Mouse (Mus musculus) activated CD4-positive, CD25-positive, alpha-beta regulatory T cell (primary cell): Measurements from ENCODE around the gene Olfr992. TPM values are rescaled to one million over a fixed set of nuclear protein-coding genes. Genes with fewer than 3 reads are reported as not detected.

Experiments
- polyA plus RNA-seq, 2 experiments: library from polyadenylated mRNA; unstranded; fragments of 100-300 nt; shearing (Covaris generic); gene quantifications; one replicate each; pipeline ENCODE4 v1.2.1; 2017

The Olfr992 gene
- polyA plus RNA-seq, result not detected

GRCm38 (mm10) chr2:85409369-85409768, at the start of gene Olfr992:
Gene Olfr992 (minus strand): TSS chr2:85409469.

GRCm38 (mm10) chr2:85443539-85443938, 34.3 kb upstream of the Olfr992 start, which contains the start of gene Olfr995:
Gene Olfr995 (minus strand): TSS chr2:85443639.

GRCm38 (mm10) chr2:85436351-85436750, 27.1 kb upstream of the Olfr992 start, which contains the start of gene Olfr994:
Gene Olfr994 (minus strand): TSS chr2:85436451.

DNA sequence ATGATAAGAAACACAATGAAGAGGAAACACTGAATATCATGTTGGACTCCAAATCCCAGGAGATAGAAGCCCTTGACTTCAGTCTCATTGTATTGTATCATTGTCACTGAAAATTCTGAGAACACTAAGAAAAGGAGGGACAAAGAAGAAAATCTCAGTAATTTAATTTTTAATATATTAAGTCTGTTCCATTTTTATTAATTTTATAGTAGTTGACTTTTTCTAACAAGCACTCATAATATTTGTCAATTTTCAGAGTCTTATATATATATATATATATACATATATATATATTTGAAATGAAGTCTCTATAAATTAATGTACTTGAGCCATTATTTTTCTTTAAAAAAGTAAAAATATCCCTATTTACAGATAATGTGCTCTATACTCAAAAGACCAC, 5.5 kb upstream of the Olfr992 start, which contains the start of gene Olfr993:
Gene Olfr993, minus strand, starts transcription at position 101 of the 400 bp plus-strand sequence.

DNA sequence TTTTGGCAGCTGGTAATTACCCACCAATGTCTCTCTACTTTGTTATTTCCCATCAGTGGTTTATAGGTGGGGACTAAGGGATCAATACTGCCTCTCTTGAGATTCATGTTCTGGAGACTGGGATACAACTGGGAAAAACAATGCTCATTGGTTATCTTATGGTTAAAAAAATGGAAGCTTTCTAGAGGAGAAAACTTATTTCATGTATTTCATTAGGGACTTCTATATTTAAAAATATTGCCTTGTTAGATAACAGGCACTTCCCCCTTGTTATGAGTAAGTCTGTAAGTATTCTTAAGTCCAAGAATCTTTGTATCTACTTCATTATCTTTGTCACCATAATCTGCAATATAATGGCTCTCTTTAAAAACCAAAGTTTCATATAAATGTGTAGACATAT, 46.1 kb downstream of the Olfr992 start, which contains the start of gene Olfr988:
Gene Olfr988, minus strand, starts transcription at position 101 of the 400 bp plus-strand sequence.

Other genes starting within 250 kb of the Olfr992 start
- not detected for gene Lrrc55, start 212.3 kb downstream of the Olfr992 start, polyA plus RNA-seq
- under 1 TPM in 1 of 2 experiments, not detected in 1; 0.47 TPM for gene Olfr987, start 70.2 kb downstream of the Olfr992 start, polyA plus RNA-seq
- gene Olfr988, start 46.2 kb downstream of the Olfr992 start, polyA plus RNA-seq, result not detected
- gene Olfr993, start 5.4 kb upstream of the Olfr992 start, polyA plus RNA-seq, result not detected
- under 1 TPM in 1 of 2 experiments, not detected in 1; 0.39 TPM for gene Olfr994, start 27.0 kb upstream of the Olfr992 start, polyA plus RNA-seq
- under 1 TPM in 1 of 2 experiments, not detected in 1; 0.34 TPM for gene Olfr995, start 34.2 kb upstream of the Olfr992 start, polyA plus RNA-seq
- gene 4833423E24Rik, start 109.6 kb upstream of the Olfr992 start, polyA plus RNA-seq, result not detected
- not detected for gene Olfr996, start 169.7 kb upstream of the Olfr992 start, polyA plus RNA-seq
- gene Olfr998, start 179.5 kb upstream of the Olfr992 start, polyA plus RNA-seq, result not detected
- gene Olfr1000, start 202.4 kb upstream of the Olfr992 start, polyA plus RNA-seq, result not detected
- gene Olfr1002, start 241.2 kb upstream of the Olfr992 start, polyA plus RNA-seq, result not detected